Mouse (Mus musculus): ENCODE measurements around the gene Cdc26. TPM values are rescaled to one million over a fixed set of nuclear protein-coding genes. Genes with fewer than 3 reads are reported as not detected.

Gene Cdc26
- 10 to 100 TPM; 40.5 to 46.3 TPM for total RNA-seq (2021)
- long read RNA-seq, experiment 1, transcript Cdc26-201 (4 exons, 819 nt): major isoform, 27 of 33 reads
- long read RNA-seq, experiment 1, partial matches to known transcripts: 1 of 33 reads
- long read RNA-seq, experiment 1, other reads (novel, unspliced or antisense): 2 of 33 reads
- long read RNA-seq, experiment 2, transcript Cdc26-202 (3 exons, 654 nt): minor isoform, 6 of 44 reads
- long read RNA-seq, experiment 2, transcript Cdc26-201 (4 exons, 819 nt): major isoform, 36 of 44 reads
- long read RNA-seq, experiment 2, partial matches to known transcripts: 0 of 44 reads
- long read RNA-seq, experiment 2, other reads (novel, unspliced or antisense): 2 of 44 reads

DNA sequence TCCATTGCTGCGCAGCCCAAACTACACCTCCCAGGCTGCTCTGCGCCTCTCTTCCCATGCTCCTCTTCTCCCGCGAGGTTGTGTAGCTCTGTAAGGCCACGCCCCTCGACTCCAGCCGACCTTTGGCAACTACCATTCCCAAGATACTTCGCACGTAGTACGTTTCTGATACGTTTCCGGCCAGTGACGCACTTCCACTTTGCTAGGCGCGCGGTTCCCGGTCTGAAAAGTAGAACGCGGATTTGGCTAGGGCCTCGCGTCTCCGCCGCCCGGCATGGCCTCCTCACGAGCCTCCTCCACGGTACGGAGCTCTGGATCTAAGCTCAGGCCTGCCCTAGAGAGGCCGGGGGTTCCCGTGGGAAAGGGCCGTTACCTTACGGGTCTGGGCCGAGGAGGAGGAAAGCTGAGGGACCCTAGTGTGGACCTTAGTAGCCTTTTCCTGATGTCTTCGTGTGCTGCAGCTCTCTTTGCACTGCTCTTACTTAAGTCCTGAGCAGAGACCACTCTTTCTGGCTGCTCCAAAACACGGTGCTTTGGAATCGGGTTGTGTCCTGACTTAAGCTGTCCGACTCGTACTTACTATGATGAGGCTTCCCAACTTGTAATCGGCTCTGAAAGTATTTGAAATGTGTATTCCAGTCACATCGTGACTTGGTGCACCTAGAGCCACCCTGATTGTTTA is at the start of gene Cdc26, which contains the start of gene Prpf4:
Gene Cdc26, minus strand, starts transcription at position 42 of the 682 bp plus-strand sequence.
Gene Prpf4, plus strand, starts transcription at position 197 of the 682 bp plus-strand sequence.
- intact Hi-C loops (cut with DNase I; ENCODE audit: low total_unique reads): loop anchor here (10.0 kb wide), 1 partner anchor 54 kb away; no protein-coding TSS in a partner anchor

DNA sequence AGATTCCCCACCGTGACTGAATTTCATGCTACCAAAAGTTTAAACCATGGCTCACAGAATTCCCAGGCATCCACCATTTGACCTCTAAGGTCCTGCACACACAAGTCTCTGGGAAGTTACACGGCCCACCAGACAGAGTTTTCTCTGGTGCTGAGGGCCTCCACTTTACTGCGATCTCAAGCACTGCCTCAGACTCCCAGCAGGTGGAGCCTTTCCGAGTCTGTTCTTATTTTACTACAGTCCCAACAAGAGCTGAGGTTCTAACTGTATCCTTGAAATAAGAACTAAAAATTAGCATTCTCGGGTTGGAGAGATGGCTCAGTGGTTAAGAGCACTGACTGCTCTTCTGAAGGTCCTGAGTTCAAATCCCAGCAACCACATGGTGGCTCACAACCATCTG is 46.6 kb upstream of the Cdc26 start:
- DNase-seq: peak; percentile 18
- intact Hi-C loops (cut with DNase I; ENCODE audit: low total_unique reads): loop anchor here (5.0 kb wide), 1 partner anchor 52 kb away; no protein-coding TSS in a partner anchor

More for the DNA sequence above, at the start of gene Cdc26, which contains the start of gene Prpf4:
- peak; percentile 97 for DNase-seq

DNA sequence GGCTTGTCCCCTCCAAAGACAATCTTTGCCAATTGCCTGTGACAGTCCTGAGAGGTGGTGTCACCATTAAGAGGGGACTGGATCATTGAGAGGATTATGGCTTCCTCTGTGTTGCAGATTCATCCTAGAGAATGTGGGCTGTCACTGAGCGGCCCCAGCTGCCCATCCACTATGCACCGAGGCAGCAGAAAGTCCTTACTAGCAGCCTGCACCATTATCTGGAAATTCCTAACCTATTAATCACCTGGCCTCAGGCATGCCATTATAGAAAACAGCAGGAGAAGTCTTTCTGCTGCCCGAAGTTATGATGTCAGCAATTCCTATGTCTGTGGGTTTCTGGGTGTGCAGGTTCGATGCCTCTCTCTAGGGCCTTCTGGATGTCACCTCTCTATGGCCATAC is 32.5 kb upstream of the Cdc26 start:
- intact Hi-C loops (cut with DNase I; ENCODE audit: low total_unique reads): no loop called here
- no peak for DNase-seq

DNA sequence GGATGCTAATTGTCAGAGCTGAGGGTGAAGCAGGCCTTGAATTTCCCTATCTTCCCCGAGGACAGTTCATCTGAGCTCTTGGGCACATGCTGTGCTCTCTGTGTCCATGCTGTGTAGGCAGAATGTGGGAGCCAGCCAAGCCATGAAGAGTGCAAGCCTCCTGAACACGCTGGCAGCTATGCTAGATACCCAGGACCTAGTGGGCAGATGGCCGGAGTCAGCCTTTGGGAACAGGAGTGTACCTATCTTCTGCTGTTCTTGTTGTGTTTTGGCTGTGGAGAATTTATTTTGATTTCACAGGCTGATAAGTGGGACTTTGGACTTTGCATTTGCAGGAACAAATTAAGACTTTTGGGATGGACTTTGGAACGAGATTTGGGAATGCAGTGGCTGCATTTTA is 32.1 kb upstream of the Cdc26 start:
- intact Hi-C loops (cut with DNase I; ENCODE audit: low total_unique reads): no loop called here
- no peak for DNase-seq

DNA sequence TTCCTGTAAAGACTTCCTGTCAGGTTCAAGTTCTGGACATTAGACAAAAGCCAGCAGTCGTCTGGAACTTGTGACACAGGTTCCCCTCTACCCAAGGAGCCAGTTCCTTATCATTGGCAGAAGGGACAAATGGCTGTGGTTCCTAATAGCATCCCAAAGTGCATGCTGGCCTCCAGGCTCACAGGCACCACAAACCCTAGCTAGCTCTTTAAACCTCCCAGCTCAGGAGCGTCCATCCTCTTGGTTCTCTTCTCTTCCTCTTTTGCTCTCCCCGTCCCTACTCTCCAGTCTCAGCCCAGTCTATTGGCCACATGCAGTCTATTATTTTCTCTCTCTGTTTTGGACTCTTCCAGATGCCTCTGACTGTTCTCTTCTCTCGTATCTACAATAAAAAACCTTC is 31.4 kb upstream of the Cdc26 start:
- intact Hi-C loops (cut with DNase I; ENCODE audit: low total_unique reads): no loop called here
- DNase-seq: no peak

DNA sequence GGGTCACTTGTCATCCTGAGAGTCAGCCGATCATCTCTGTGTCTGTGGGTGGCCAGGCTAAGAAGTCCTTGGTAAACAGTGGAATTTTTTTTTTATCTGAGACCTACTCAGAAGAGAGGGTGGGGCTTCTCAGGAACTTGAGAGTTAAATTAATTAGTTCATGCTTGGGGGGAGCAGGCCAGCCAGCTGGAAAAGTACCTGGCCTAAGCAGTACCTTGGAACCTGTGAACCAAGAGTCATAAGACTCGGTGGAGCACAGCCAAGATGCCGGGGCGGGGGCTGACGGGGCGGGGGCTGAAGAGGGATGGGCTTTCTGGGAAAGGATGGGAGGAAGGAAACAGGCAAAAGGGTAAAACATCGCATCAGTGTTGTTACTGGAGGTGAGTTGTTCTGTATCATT is 29.4 kb upstream of the Cdc26 start:
- no peak for DNase-seq
- intact Hi-C loops (cut with DNase I; ENCODE audit: low total_unique reads): no loop called here

- DNase-seq: no peak
- intact Hi-C loops (cut with DNase I; ENCODE audit: low total_unique reads): no loop called here
Measured at GRCm38 (mm10) chr4:62437256-62437778, 28.9 kb upstream of the Cdc26 start.

- DNase-seq: no peak
- intact Hi-C loops (cut with DNase I; ENCODE audit: low total_unique reads): no loop called here
Measured at GRCm38 (mm10) chr4:62435081-62435480, 26.6 kb upstream of the Cdc26 start, which contains the start of gene Rnf183. Rnf183 (minus strand) TSS chr4:62435252.

- no peak for DNase-seq
Measured at GRCm38 (mm10) chr4:62433939-62434870, 25.8 kb upstream of the Cdc26 start.

DNA sequence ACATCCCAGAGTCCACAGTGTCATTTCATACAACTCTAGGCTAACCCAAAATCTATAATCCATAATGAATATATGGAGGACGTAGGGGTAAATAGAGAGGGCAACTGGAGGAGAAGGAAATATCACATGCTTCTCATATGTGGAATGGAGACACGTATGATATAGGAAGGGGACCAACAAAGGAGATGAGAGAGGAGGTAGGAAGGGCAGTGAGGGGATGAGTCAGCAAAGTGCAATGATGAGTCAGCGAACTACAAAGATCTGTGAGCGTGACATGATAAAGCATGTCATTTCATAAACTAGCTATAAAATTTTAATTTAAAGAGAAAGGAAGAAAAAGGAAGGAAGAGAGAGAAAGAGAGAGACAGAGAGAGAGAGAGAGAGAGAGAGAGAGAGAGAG is 23.1 kb upstream of the Cdc26 start:
- DNase-seq: no peak
- intact Hi-C loops (cut with DNase I; ENCODE audit: low total_unique reads): no loop called here

More at GRCm38 (mm10) chr4:62433939-62434870, 25.8 kb upstream of the Cdc26 start:
- intact Hi-C loops (cut with DNase I; ENCODE audit: low total_unique reads): no loop called here

GRCm38 (mm10) chr4:62430678-62431077 is 22.2 kb upstream of the Cdc26 start:
- DNase-seq: no peak
- intact Hi-C loops (cut with DNase I; ENCODE audit: low total_unique reads): no loop called here

DNA sequence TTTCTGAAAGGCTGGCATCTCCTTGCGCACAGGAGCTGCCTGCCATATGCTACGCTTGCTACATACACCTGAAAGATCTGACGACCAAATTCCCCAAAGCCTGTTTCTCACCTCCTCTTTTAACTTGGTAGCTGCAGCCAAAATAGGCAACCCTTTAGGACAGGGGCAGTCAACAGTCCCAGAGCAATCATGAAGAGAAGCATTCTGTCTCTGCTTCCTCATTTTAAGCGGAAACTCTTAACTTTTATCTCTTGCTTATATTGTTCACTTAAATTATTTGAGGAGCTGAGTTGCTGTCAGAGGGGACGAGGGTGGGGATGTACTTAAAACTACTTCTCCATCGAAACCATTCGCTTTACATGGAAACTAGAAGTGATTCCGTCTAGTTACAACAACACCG is 21.2 kb upstream of the Cdc26 start:
- intact Hi-C loops (cut with DNase I; ENCODE audit: low total_unique reads): no loop called here

DNA sequence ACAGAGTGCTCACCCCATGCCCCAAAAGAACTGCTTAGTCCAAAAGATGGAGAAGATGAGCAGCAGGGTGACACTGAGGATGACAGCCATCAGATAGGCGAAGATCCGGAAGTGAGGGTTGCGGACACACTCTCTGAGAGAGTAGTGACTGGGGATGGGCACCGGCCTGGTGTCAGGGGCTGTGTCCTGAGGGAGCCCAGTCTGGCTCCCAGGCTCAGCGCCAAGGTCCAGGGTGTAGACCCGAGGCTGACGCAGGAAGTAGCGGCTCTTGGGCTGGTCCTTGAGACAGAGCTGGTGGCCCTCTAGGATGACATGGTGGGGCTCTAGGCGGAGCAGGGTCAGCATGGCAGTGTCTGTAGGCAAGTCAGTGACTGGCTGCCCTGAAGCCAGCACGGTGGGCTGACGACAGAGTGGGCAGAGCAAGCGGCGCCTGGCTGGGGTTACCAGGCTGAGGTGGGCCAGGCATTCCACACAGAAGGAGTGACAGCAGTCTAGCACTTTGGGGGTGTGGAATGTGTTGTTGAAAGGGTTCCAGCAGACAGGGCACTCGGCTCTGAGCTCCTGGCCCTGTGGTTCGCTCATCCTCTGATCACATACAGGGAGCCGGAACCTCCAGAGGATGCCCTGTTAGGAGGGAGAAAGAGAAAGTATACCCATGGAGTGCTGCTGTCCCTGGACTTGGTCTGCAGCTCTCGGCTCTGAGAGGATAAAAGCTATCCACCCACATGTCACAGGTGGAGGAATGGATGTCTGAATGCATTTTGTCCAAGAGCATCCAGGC is 19.7 kb upstream of the Cdc26 start:
- intact Hi-C loops (cut with DNase I; ENCODE audit: low total_unique reads): no loop called here
- peak; percentile 13 for DNase-seq

More for the DNA sequence above, 21.2 kb upstream of the Cdc26 start:
- DNase-seq: no peak

GRCm38 (mm10) chr4:62425891-62426290 is 17.4 kb upstream of the Cdc26 start:
- intact Hi-C loops (cut with DNase I; ENCODE audit: low total_unique reads): no loop called here

GRCm38 (mm10) chr4:62419091-62419490 is 10.6 kb upstream of the Cdc26 start:
- intact Hi-C loops (cut with DNase I; ENCODE audit: low total_unique reads): no loop called here

More at GRCm38 (mm10) chr4:62425891-62426290, 17.4 kb upstream of the Cdc26 start:
- no peak for DNase-seq

GRCm38 (mm10) chr4:62418448-62418847 is 10.0 kb upstream of the Cdc26 start:
- DNase-seq: no peak
- intact Hi-C loops (cut with DNase I; ENCODE audit: low total_unique reads): no loop called here

More at GRCm38 (mm10) chr4:62419091-62419490, 10.6 kb upstream of the Cdc26 start:
- DNase-seq: no peak

DNA sequence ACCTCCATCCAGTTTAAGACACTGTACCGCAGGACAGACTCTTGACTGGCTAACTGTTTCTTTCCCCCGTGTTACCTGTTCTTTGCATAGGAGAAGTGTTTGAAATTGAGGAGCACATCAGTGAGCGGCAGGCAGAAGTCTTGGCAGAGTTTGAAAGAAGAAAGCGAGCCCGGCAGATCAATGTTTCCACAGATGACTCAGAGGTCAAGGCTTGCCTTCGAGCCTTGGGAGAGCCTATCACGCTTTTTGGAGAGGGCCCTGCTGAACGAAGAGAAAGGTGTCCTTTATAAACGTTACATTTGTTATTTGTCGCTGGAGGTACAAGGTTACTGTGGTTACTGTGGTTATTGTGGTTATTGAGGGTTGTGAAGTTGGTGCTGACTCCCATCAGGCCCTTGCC is 3.2 kb upstream of the Cdc26 start:
- DNase-seq: no peak
- intact Hi-C loops (cut with DNase I; ENCODE audit: low total_unique reads): no loop called here

- intact Hi-C loops (cut with DNase I; ENCODE audit: low total_unique reads): no loop called here
- no peak for DNase-seq
Measured at GRCm38 (mm10) chr4:62410325-62410724, 1.9 kb upstream of the Cdc26 start.

All from gastrocnemius, postnatal 14 days (tissue).